Mouse (Mus musculus) 3T3-L1 (cell line): Measurements from ENCODE around the gene Crbn.

ENCODE experiments used
- DNase-seq: peaks from one replicate; pipeline ENCODE4 v3.0.0-alpha.2; 2015; ENCODE audit warnings: low read depth, low spot score

Crbn gene

GRCm38 (mm10) chr6:106765892-106766291, 34.0 kb downstream of the Crbn start:
- no peak for DNase-seq

DNA sequence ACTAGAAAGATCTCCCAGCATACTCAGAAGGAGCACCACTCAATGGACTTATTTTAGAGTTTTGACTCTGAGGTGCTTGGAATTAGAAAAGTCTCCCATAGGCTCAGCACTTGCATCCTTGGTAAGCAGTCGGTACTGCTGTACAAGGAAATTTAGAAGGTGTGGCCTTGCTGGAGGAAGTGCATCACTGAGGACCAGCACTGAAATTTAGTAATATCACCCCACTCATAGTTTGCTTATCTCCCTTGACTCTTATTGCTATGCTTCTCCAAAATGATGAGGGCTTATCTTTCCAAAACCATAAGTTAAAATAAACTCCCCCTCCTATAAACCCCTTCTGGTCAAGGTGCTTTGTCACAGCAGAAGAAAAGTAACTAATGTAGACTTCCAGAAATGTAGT, 38.4 kb downstream of the Crbn start:
- DNase-seq = no peak

- DNase-seq = no peak
Observed at GRCm38 (mm10) chr6:106760473-106761218, 39.2 kb downstream of the Crbn start.

DNA sequence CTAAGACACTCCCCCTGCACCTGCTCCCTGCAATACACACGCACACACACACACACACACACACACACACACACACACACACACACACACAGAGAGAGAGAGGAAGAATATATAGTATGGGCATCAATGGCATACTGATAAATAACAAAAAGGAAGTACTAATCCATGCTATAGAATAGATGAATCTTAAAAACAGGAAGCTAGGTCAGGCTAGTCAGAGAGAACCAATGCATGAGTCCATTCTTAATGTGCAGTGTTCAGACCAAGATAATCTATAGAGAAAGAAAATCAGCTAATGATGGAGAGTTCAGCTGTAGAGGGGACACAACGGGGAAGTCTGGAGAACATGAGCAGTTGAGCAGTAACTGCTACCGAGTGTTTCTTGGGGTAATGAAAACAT, 41.6 kb downstream of the Crbn start:
- DNase-seq = no peak

- DNase-seq = no peak
Observed at GRCm38 (mm10) chr6:106750291-106750690, 49.6 kb downstream of the Crbn start.

GRCm38 (mm10) chr6:106748887-106749388, 50.9 kb downstream of the Crbn start, which contains the start of gene Il5ra:
Gene Il5ra (minus strand): TSS chr6:106749037.
- no peak for DNase-seq

DNA sequence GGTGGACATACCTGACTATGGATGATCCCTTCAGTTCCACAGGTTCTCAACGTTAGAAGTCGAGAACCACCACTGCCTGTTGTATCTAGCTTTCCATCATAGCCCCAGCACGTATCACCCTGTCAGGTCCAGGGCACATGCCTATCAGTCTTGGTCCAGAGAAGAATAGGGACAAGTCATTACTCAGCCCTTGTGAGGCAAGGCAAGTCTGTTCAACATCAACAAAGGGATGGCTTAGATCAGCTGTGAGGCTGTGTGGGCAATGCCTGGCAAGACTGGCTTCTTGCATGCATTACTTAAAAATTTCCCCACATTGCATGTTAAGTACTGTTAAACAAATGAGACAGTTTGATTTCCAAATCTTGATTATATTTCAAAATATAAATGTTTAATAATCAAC, 52.1 kb downstream of the Crbn start:
- no peak for DNase-seq

GRCm38 (mm10) chr6:106747251-106747650, 52.6 kb downstream of the Crbn start:
- no peak for DNase-seq

- DNase-seq = no peak
Observed at GRCm38 (mm10) chr6:106745673-106746394, 54.0 kb downstream of the Crbn start.

DNA sequence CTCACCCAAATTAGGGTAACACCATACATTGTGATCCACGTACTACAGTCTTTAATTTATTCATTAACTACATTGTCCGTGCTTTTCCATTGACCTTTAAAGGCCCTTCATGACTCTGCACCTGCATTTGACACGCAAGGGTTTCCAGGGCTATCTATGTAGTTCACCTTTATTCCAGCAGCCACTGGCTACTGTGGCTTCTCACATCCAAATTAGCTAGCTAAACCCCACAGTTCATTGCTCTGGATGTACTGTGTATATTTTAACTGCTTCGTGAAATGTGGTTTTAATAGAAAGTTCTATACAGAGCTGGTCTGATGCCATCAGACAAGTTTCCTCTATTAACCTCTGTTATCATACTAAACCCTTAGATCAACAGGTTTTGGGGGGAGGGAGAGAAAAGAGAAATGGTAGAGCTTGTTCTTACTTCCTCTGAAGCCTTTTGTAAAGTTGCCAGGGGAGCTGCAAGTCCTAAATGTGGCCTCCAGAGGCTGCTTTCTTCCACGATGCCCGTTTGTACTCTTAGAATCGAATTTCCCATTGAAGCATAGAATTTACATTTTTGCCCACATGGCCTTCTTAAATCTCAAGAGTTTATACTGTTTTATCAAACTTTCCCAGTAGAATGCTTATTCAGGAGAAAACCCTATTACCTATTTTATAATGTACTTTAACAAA, 56.2 kb downstream of the Crbn start:
- no peak for DNase-seq

- no peak for DNase-seq
Observed at GRCm38 (mm10) chr6:106740244-106740825, 59.5 kb downstream of the Crbn start.

DNA sequence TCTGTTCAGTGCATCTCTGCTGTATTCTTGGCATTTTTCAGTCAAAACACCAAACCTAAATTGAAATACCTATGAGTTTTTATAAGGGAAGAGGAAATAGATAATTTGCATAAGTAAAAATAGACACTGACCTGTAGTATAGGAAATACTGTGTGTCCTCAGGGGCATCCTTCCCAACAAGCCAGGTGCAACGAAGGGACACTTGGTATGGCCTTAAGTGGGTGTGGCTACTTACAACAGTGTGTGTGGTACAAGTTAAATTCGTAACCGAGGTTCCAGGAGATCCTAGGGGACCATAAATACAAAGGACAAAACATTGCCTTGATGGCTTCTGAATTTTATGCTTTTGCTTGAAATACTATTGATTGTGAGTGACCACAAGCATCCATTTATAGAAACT, 61.6 kb downstream of the Crbn start:
- DNase-seq = no peak

- DNase-seq = no peak
Observed at GRCm38 (mm10) chr6:106732563-106732962, 67.3 kb downstream of the Crbn start.
